Mouse (Mus musculus): Measurements from ENCODE around the gene Phactr4. TPM values are rescaled to one million over a fixed set of nuclear protein-coding genes. Genes with fewer than 3 reads are reported as not detected.
A peak's percentile ranks its signal among the peaks of the same experiment; 100 is the strongest.

The Phactr4 gene
- total and polyA plus RNA-seq, 3 experiments, result 0.95 to 9.6 (median 1.4) TPM

DNA sequence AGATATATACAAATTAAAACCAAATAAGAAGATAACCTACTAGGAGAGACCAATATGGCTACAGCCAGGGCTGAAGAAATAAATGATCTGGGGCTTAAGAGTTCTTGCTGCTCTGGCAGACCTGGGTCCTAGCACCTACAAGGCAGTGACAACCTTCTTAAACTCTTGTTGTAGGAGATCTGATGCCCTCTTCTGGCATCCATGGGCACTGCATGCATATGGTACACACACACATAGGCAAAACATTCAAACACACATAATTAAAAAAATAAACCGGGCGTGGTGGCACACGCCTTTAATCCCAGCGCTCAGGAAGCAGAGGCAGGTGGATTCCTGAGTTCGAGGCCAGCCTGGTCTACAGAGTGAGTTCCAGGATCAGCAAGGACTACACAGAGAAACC, 2.5 kb upstream of the Phactr4 start:
- Histone ChIP-seq H3K9me3 (replicated peaks; ENCODE audit: low read length) (peaks cover 3% of the 10 kb centered on the region), H3K27me3 (replicated peaks) (peaks cover 14% of the 10 kb centered on the region), H3K79me2 (replicated peaks; ENCODE audit: control insufficient read depth, extremely low read depth, insufficient read depth, poor library complexity, severe bottlenecking) (peaks cover 2% of the 10 kb centered on the region; the same call in 1 of the 2 replicates), H3K36me3 (replicated peaks in 1 of 2; ENCODE audit: control insufficient read depth in 1 of 2, insufficient read depth in 1 of 2, low read length in 1 of 2) (no peaks in the 10 kb centered on the region), H3K4me3 (replicated peaks in 1 of 3; ENCODE audit: low read depth in 2 of 3, low read length in 2 of 3, poor library complexity in 1 of 3) (no peak overlapping the region), H3K4me2 (ENCODE audit: insufficient read depth, low read depth, poor library complexity, severe bottlenecking) (no peak overlapping the region), H3K27ac (ENCODE audit: insufficient read depth, low read depth) (no peak overlapping the region), H3K4me1 (ENCODE audit: control insufficient read depth in 1 of 2, insufficient read depth in 2 of 2) (peaks cover 0 to 2% of the 10 kb centered on the region in 2 experiments; a peak in 1 of 4 replicates), H3K9ac (ENCODE audit: insufficient read depth, low read depth) (no peak overlapping the region)
- no peak for DNase-seq (ENCODE audit: extremely low read depth)
- TF ChIP-seq CTCF (conservative IDR thresholded peaks at IDR 0.05 in 1 of 2, IDR thresholded peaks at IDR 0.05 in 1 of 2; ENCODE audit: low read depth in 2 of 2, low read length in 2 of 2) (0 out of 4 replicates have a peak, but pooled peaks of 1 of the 2 experiments have one; percentile 24), ZC3H11A (IDR thresholded peaks at IDR 0.05; ENCODE audit: low read depth, low read length) (no peak)
- dilution Hi-C loops (cut with MboI; ENCODE audit: extremely low pct_ligation_motif_present, extremely low pct_unique_long_range_greater_than_20kb, low sequenced_read_pairs) (no loop called here), in situ Hi-C loops (cut with MboI; ENCODE audit: low pct_ligation_motif_present, low pct_unique_long_range_greater_than_20kb, low sequenced_read_pairs) (loop anchor here (25.0 kb wide), 2 partner anchors 137 to 237 kb away; no protein-coding TSS in a partner anchor)

DNA sequence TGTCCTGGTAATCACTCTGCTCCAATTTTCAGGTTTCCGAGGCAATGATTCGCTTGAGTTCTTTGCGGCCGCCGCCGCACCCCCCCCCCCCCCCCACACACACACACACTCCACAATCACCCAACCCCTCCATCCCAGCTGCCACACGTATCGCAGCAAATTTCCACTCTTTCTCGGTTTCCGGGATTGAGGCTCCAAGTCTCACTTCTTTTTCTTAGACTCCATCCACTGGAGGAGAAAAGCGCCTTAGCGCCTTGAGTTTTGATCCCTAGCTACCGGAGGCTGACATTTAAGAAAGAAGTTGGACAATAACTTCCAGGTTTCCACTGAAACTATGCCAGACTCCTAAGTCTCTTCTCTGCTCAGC, 750 bp downstream of the Phactr4 start:
- Histone ChIP-seq H3K9ac (ENCODE audit: insufficient read depth, low read depth) (peak overlapping the region; percentile 77), H3K4me2 (ENCODE audit: insufficient read depth, low read depth, poor library complexity, severe bottlenecking) (peak overlapping the region; percentile 83), H3K36me3 (replicated peaks in 1 of 2; ENCODE audit: control insufficient read depth in 1 of 2, insufficient read depth in 1 of 2, low read length in 1 of 2) (peaks cover 0 to 2% of the 10 kb centered on the region in 2 experiments), H3K4me3 (replicated peaks in 1 of 3; ENCODE audit: low read depth in 2 of 3, low read length in 2 of 3, poor library complexity in 1 of 3) (peak overlapping the region; percentile 73 to 88 (median 80)), H3K4me1 (ENCODE audit: control insufficient read depth in 1 of 2, insufficient read depth in 2 of 2) (peaks cover 0 to 2% of the 10 kb centered on the region in 2 experiments; a peak in 1 of 4 replicates), H3K9me3 (replicated peaks; ENCODE audit: low read length) (peaks cover 3% of the 10 kb centered on the region), H3K27me3 (replicated peaks) (no peaks in the 10 kb centered on the region), H3K27ac (ENCODE audit: insufficient read depth, low read depth) (no peak overlapping the region), H3K79me2 (replicated peaks; ENCODE audit: control insufficient read depth, extremely low read depth, insufficient read depth, poor library complexity, severe bottlenecking) (peaks cover 2% of the 10 kb centered on the region; the same call in 1 of the 2 replicates)
- TF ChIP-seq ZC3H11A (IDR thresholded peaks at IDR 0.05; ENCODE audit: low read depth, low read length), result no peak
- no peak for TF ChIP-seq EP300 (IDR thresholded peaks at IDR 0.05; ENCODE audit: low read length)
- TF ChIP-seq POLR2AphosphoS2 (IDR thresholded peaks at IDR 0.05; ENCODE audit: low read depth, low read length), result no peak
- TF ChIP-seq MAX (IDR thresholded peaks at IDR 0.05; ENCODE audit: low read length), result no peak
- TF ChIP-seq SIN3A (IDR thresholded peaks at IDR 0.05; ENCODE audit: low read length), result no peak
- TF ChIP-seq MAZ (IDR thresholded peaks at IDR 0.05; ENCODE audit: low read depth, low read length), result no peak
- no peak for TF ChIP-seq GABPA (IDR thresholded peaks at IDR 0.05; ENCODE audit: insufficient replicate concordance, low read depth, low read length)
- no peak for TF ChIP-seq PAX5 (IDR thresholded peaks at IDR 0.05; ENCODE audit: low read length)
- no peak for TF ChIP-seq ZKSCAN1 (IDR thresholded peaks at IDR 0.05; ENCODE audit: borderline replicate concordance, low read depth, low read length)
- TF ChIP-seq ETS1 (conservative IDR thresholded peaks at IDR 0.05; ENCODE audit: low read depth, low read length), result no peak
- no peak for TF ChIP-seq TBP (conservative IDR thresholded peaks at IDR 0.05; ENCODE audit: low read depth, low read length)
- no peak for TF ChIP-seq USF1 (IDR thresholded peaks at IDR 0.05; ENCODE audit: low read depth, low read length)
- no peak for TF ChIP-seq CHD1 (IDR thresholded peaks at IDR 0.05; ENCODE audit: low read depth, low read length)
- no peak for TF ChIP-seq HCFC1 (IDR thresholded peaks at IDR 0.05; ENCODE audit: low read depth, low read length)
- no peak for TF ChIP-seq MEF2A (IDR thresholded peaks at IDR 0.05; ENCODE audit: borderline replicate concordance, low read depth, low read length)
- no peak for TF ChIP-seq MXI1 (IDR thresholded peaks at IDR 0.05; ENCODE audit: low read depth, low read length)
- no peak for TF ChIP-seq CTCF (conservative IDR thresholded peaks at IDR 0.05 in 1 of 2, IDR thresholded peaks at IDR 0.05 in 1 of 2; ENCODE audit: low read depth in 2 of 2, low read length in 2 of 2)
- no peak for TF ChIP-seq BHLHE40 (IDR thresholded peaks at IDR 0.05; ENCODE audit: low read depth, low read length)
- in situ Hi-C loops (cut with MboI; ENCODE audit: low pct_ligation_motif_present, low pct_unique_long_range_greater_than_20kb, low sequenced_read_pairs), result loop anchor here (25.0 kb wide), 2 partner anchors 134 to 234 kb away; no protein-coding TSS in a partner anchor
- dilution Hi-C loops (cut with MboI; ENCODE audit: extremely low pct_ligation_motif_present, extremely low pct_unique_long_range_greater_than_20kb, low sequenced_read_pairs), result no loop called here
- DNase-seq (ENCODE audit: extremely low read depth), result no peak
